Mouse (Mus musculus) central nervous system, embryonic 14 days (tissue): ENCODE data around the gene Zfp87. TPM values are rescaled to one million over a fixed set of nuclear protein-coding genes. Genes with fewer than 3 reads are reported as not detected.

ENCODE experiments used
- polyA plus RNA-seq: library from polyadenylated mRNA; depleted of rRNA; stranded (reverse); fragments of >200 nt; gene quantifications from 2 replicates; pipeline ENCODE4 v1.2.3, GENCODE M21; 2012; rRNA removed

Zfp87 gene
- 23.0 and 23.8 TPM in 2 replicates for polyA plus RNA-seq

DNA sequence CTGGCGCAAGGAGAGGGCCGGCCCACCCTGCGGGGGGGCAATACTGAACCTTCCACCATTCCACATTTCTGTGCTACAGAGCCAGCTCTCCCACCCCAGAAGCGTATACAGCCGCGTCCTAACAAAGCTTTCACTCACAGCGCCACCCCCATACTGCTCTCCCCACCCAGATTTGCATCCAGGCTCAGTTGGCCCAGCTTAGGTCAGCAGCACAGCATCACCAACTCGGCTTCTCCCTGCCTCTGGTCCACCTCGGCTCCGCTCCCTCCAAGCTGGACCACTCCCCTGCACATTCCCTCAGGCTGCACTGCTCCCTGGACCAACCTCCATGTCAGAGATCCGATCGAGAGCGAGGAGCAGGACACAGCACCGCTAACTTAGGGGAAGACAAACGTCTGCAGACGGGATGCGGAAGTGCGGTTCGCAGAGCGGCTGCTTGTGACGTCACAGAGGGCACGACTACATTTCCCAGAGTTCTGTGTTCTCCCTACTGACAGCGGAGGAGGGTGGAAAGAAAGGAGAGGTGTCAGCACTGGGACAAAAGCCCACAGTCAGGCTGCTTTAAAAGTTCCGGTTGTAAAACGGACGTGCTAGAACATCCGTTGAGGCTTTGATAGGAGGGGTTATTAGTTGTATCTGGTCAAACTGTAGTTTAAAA lies at the start of gene Zfp87, which contains the start of gene Gm26965:
TSS of gene Zfp87 (minus strand) at position 425 of the 658 bp plus-strand sequence.
TSS of gene Gm26965 (minus strand) at position 399 of the 658 bp plus-strand sequence.

DNA sequence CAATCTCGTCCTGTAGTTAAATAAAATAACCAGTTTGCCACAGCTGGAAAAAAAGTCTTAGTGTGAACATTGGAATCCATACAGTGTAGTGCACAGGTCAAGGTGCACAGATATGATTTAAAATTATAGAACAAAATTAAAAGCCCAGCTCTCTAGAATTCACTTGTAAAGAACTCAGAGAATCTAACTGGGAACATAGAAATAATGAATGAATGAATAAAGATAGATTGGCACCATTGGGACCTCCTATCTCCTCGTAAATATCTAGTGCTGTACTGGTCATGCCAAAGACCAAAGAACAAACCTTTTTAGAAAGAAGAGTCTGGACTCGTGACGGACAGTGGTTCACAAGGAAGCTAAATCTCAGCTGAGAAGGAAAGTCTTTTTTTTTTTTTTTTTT lies 27.8 kb upstream of the Zfp87 start, which contains the start of gene Zfp748:
TSS of gene Zfp748 (minus strand) at position 101 of the 400 bp plus-strand sequence.

DNA sequence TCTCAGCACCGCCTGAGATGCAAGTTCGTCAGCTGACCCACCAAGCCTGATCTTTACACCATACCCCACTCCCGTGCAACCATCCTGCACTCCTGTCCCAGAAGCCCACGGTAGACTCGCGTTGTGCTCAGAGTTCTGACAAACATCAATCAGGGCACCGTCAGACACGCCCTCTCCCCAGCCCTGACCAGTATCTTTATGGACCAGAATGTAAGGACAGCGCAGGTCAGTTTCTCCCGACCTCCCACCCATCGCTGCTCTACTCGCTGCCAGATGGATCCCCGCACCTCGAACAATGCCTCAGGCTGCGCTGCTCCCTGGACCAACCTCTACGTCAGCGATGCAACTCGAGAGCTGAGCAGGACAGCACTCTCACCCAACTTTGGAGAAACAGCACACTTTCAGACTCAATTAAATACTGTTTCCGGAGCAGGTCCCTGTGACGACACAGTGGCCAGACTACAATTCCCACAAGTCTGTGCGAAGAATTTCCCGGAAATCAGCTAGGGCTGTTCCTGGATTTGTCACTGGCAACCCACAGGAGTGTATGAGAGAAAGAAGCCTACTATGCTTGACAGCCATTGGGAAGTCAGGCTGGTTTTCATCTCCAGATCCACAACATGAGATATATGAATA lies 25.8 kb downstream of the Zfp87 start, which contains the start of gene Zfp58:
TSS of gene Zfp58 (minus strand) at position 472 of the 636 bp plus-strand sequence.

DNA sequence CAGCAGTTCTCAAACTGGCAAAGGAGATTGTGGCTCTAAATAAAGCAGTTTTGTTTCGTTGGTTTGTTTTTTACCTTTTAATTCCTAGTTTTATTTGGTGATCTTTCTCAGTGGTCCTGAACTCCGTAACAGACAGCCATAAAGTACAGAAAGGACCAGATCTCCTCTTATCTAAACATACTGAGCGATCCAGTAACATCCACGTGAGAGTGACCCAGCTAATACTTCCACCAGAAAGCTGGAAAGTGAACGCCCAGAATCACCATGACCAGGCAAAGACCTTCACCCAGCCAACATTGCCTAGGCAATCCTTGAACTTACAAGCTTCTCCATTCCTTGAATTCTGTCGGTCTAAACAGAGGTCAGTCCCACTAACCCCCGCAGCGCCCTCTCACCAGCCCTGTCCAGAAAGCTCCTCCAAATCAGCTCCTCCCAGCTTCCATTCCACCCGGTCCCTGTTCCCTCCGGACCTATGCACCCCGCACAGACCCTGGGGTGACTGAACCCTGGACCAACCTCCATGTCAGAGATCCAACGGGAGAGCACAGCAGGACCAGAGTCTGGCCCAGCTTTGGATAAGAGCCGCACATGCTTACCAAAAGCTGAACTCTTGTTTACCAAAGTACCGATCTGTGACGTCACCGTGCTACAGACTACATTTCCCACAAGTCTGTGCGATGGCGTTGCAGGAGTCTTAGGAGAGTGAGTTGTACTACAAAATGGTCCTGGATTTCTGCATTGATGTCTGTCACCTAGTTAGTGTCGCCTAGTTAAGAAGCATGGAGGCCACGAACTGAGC lies 42.2 kb downstream of the Zfp87 start, which contains the start of gene Zfp874b:
TSS of gene Zfp874b (minus strand) at position 634 of the 799 bp plus-strand sequence.

Other genes starting within 250 kb of the Zfp87 start
- 3.0 and 3.6 TPM in 2 replicates for gene Zfp458, start 247.7 kb downstream of the Zfp87 start, polyA plus RNA-seq
- 2.1 and 2.5 TPM in 2 replicates for gene Zfp457, start 219.7 kb downstream of the Zfp87 start, polyA plus RNA-seq
- 2.3 and 2.5 TPM in 2 replicates for gene Zfp595, start 193.6 kb downstream of the Zfp87 start, polyA plus RNA-seq
- gene Gm28044, start 165.6 kb downstream of the Zfp87 start, polyA plus RNA-seq = not detected in 2 replicates
- gene Zfp953, start 165.6 kb downstream of the Zfp87 start, polyA plus RNA-seq = 0.59 and 0.71 TPM in 2 replicates
- gene Gm28041, start 150.4 kb downstream of the Zfp87 start, polyA plus RNA-seq = 0.18 TPM in 1 of 2 replicates, not detected in the other
- gene Zfp456, start 150.4 kb downstream of the Zfp87 start, polyA plus RNA-seq = 0.47 and 0.48 TPM in 2 replicates
- 3.7 and 5.1 TPM in 2 replicates for gene Zfp429, start 126.4 kb downstream of the Zfp87 start, polyA plus RNA-seq
- 0.84 and 1.1 TPM in 2 replicates for gene Zfp459, start 104.8 kb downstream of the Zfp87 start, polyA plus RNA-seq
- 2.9 and 3.1 TPM in 2 replicates for gene Zfp874a, start 74.6 kb downstream of the Zfp87 start, polyA plus RNA-seq
- gene Zfp874b, start 41.9 kb downstream of the Zfp87 start, polyA plus RNA-seq = 3.9 and 4.0 TPM in 2 replicates
- gene Zfp58, start 25.6 kb downstream of the Zfp87 start, polyA plus RNA-seq = 5.7 and 6.2 TPM in 2 replicates
- gene Gm26965, start within 50 bp of the Zfp87 start, polyA plus RNA-seq = 0.05 TPM in 1 of 2 replicates, not detected in the other
- 8.4 and 9.1 TPM in 2 replicates for gene Zfp748, start 27.7 kb upstream of the Zfp87 start, polyA plus RNA-seq
- gene Zfp729b, start 83.5 kb upstream of the Zfp87 start, polyA plus RNA-seq = 2.8 and 3.0 TPM in 2 replicates
- gene Gm49345, start 111.6 kb upstream of the Zfp87 start, polyA plus RNA-seq = not detected in 2 replicates
- 3.4 and 4.6 TPM in 2 replicates for gene Zfp729a, start 111.6 kb upstream of the Zfp87 start, polyA plus RNA-seq
- 9.3 and 10.6 TPM in 2 replicates for gene Zfp738, start 160.9 kb upstream of the Zfp87 start, polyA plus RNA-seq
- 6.9 and 8.0 TPM in 2 replicates for gene Zfp65, start 203.0 kb upstream of the Zfp87 start, polyA plus RNA-seq
- 5.5 and 5.6 TPM in 2 replicates for gene Zfp85, start 229.1 kb upstream of the Zfp87 start, polyA plus RNA-seq